Mouse (Mus musculus) urinary bladder, postnatal 14 days (tissue): Measurements from ENCODE around the gene Pex3.
"Not testable (repeated sequence)": the region's sequence is repeated elsewhere in the genome, so short reads cannot be mapped to it uniquely, and the experiment has no call there.

Experiments used
- DNase-seq: peaks from one replicate; pipeline ENCODE4 v3.0.0; 2021; ENCODE audit warnings: low spot score

The Pex3 gene

GRCm38 (mm10) chr10:13536706-13537105 lies 16.2 kb downstream of the Pex3 start:
- DNase-seq, result no peak

- DNase-seq, result no peak
Observed at GRCm38 (mm10) chr10:13534751-13535150, 18.2 kb downstream of the Pex3 start.

GRCm38 (mm10) chr10:13528155-13528554 lies 24.8 kb downstream of the Pex3 start:
- no peak for DNase-seq

GRCm38 (mm10) chr10:13521857-13522256 lies 31.1 kb downstream of the Pex3 start:
- DNase-seq, result no peak

GRCm38 (mm10) chr10:13502371-13502770 lies 50.6 kb downstream of the Pex3 start:
- DNase-seq, result no peak

GRCm38 (mm10) chr10:13501533-13501932 lies 51.4 kb downstream of the Pex3 start:
- not testable (repeated sequence) for DNase-seq

GRCm38 (mm10) chr10:13500938-13501496 lies 51.9 kb downstream of the Pex3 start:
- DNase-seq, result peak; percentile 90

- DNase-seq, result no peak
Observed at GRCm38 (mm10) chr10:13500473-13500872, 52.5 kb downstream of the Pex3 start.

GRCm38 (mm10) chr10:13499331-13499730 lies 53.6 kb downstream of the Pex3 start, which contains the start of gene Fuca2:
Gene Fuca2, plus strand, starts transcription at chr10:13499540.
- DNase-seq, result no peak

GRCm38 (mm10) chr10:13496315-13496714 lies 56.6 kb downstream of the Pex3 start:
- DNase-seq, result no peak

GRCm38 (mm10) chr10:13493978-13494686 lies 58.8 kb downstream of the Pex3 start:
- DNase-seq, result no peak

GRCm38 (mm10) chr10:13489671-13490070 lies 63.3 kb downstream of the Pex3 start:
- no peak for DNase-seq

- no peak for DNase-seq
Observed at GRCm38 (mm10) chr10:13485958-13486357, 67.0 kb downstream of the Pex3 start.

GRCm38 (mm10) chr10:13479341-13479740 lies 73.6 kb downstream of the Pex3 start:
- DNase-seq, result no peak

- DNase-seq, result no peak
Observed at GRCm38 (mm10) chr10:13475121-13475520, 77.8 kb downstream of the Pex3 start.

- DNase-seq, result no peak
Observed at GRCm38 (mm10) chr10:13474568-13474955, 78.4 kb downstream of the Pex3 start.
